Mouse (Mus musculus): ENCODE data around the gene Tmem51.

DNA sequence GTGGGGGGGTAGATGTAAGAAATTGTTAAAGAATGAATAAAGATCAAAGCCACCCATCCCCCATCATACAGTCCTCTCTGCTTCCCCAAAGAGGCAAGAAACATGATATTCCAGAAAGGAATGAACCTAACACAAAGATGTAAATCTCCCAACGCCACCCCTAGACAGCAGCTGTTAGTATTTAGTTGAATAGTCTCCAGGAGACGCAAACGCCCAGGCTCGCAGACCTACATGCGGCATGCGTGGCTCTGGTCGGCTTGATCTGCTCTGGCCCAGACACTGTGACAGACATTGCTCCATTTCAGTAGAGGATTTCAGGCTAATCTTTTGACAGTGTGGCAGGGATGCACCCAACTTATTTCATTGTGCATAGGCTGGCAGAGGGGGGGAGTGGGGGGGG, 34.4 kb upstream of the Tmem51 start:
- TF ChIP-seq CTCF (conservative IDR thresholded peaks at IDR 0.05 in 1 of 2, IDR thresholded peaks at IDR 0.05 in 1 of 2; ENCODE audit: low read depth in 2 of 2, low read length in 2 of 2) (no peak), E2F4 (IDR thresholded peaks at IDR 0.05; ENCODE audit: insufficient replicate concordance, low read depth, low read length) (no peak), JUND (conservative IDR thresholded peaks at IDR 0.05; ENCODE audit: low read depth, low read length) (no peak), POLR2A (IDR thresholded peaks at IDR 0.05; ENCODE audit: low read depth, low read length) (no peak), MAFK (IDR thresholded peaks at IDR 0.05; ENCODE audit: insufficient replicate concordance, low read length) (no peak), ETS1 (conservative IDR thresholded peaks at IDR 0.05; ENCODE audit: low read depth, low read length) (no peak), CHD1 (IDR thresholded peaks at IDR 0.05; ENCODE audit: low read depth, low read length) (no peak), ELF1 (IDR thresholded peaks at IDR 0.05; ENCODE audit: low read depth, low read length) (no peak), MXI1 (IDR thresholded peaks at IDR 0.05; ENCODE audit: low read depth, low read length) (no peak), ZNF384 (IDR thresholded peaks at IDR 0.05; ENCODE audit: low read depth, low read length) (no peak), MYC (IDR thresholded peaks at IDR 0.05; ENCODE audit: low read depth, low read length) (no peak), EP300 (IDR thresholded peaks at IDR 0.05; ENCODE audit: low read length) (no peak), RAD21 (IDR thresholded peaks at IDR 0.05; ENCODE audit: low read depth, low read length) (no peak)

All from CH12.LX (cell line).